Mouse (Mus musculus): Measurements from ENCODE around the gene 0610010K14Rik.

DNA sequence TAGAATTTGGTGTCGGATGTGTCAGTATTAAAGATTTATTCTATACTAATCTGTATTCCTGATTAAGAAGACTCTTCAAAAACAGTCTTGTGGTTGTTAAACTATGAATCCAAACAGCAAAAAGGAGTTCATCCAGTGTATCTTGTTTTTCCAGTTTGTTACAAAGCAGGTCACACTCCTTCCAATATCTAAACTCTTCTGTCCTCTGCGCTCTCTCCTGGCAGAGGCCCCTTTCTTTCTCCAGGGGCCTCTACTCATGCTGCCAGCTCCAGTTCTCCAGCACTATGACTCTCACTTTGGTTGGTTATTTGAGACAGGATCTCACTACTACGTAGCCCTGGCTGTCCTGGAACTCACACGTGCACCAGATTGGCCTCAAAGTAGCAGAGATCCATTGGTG, 28.1 kb upstream of the 0610010K14Rik start:
- TF ChIP-seq CTCF (IDR thresholded peaks at IDR 0.05; ENCODE audit: low read depth, low read length) (no peak), TAL1 (conservative IDR thresholded peaks at IDR 0.05; ENCODE audit: low read depth, low read length) (no peak), GATA1 (IDR thresholded peaks at IDR 0.05; ENCODE audit: borderline replicate concordance, low read length) (no peak), POLR2AphosphoS5 (IDR thresholded peaks at IDR 0.05; ENCODE audit: insufficient replicate concordance, low read depth, low read length) (no peak), GATA2 (IDR thresholded peaks at IDR 0.05; ENCODE audit: borderline replicate concordance, low read depth, low read length) (no peak)
